Mouse (Mus musculus) erythroblast, adult 5-6 weeks (primary cell): Measurements from ENCODE around the gene Ttc9. TPM values are rescaled to one million over a fixed set of nuclear protein-coding genes. Genes with fewer than 3 reads are reported as not detected.

Source experiments
- ATAC-seq: replicated peaks from 2 replicates; pipeline ENCODE4 v1.8.0; 2016; ENCODE audit warnings: moderate number of reproducible peaks, mild to moderate bottlenecking, moderate TSS enrichment, inconsistent platforms; ENCODE audit not compliant: poor library complexity, low FRiP score, severe bottlenecking
- total RNA-seq, 2 experiments: library from RNA; stranded (forward) in 1 of 2; stranded (reverse) in 1 of 2; fragments of 150-400 nt in 1 of 2; fragments of 200-764, 138-1000 nt in 1 of 2; gene quantifications; 2 replicates each; pipeline versions ENCODE4 v1.2.3 to v1.2.4; 2015 to 2017; ENCODE audit warnings: low replicate concordance in 2 of 2

The Ttc9 gene
- total RNA-seq, 2 experiments from 2014 or later, result not detected

- no peak for ATAC-seq
Observed at GRCm38 (mm10) chr12:81712618-81713017, 81.6 kb downstream of the Ttc9 start.

Other genes with a start within 250 kb of the Ttc9 start
- gene Adam4, start 209.3 kb upstream of the Ttc9 start, total RNA-seq (2015; ENCODE audit: low replicate concordance), result 1.9 TPM in 1 of 2 replicates, not detected in the other
- gene Adam4, start 209.3 kb upstream of the Ttc9 start, total RNA-seq (2017; ENCODE audit: low replicate concordance), result not detected in 2 replicates
- gene Cox16, start 146.1 kb upstream of the Ttc9 start, total RNA-seq (2015; ENCODE audit: low replicate concordance), result 23.0 and 42.8 TPM in 2 replicates
- gene Cox16, start 146.1 kb upstream of the Ttc9 start, total RNA-seq (2017; ENCODE audit: low replicate concordance), result 13.7 and 25.2 TPM in 2 replicates
- gene Gm20498, start 98.3 kb upstream of the Ttc9 start, total RNA-seq (2015; ENCODE audit: low replicate concordance), result 4.0 TPM in 1 of 2 replicates, not detected in the other
- 5.3 and 17.2 TPM in 2 replicates for gene Gm20498, start 98.3 kb upstream of the Ttc9 start, total RNA-seq (2017; ENCODE audit: low replicate concordance)
- 2.5 and 11.9 TPM in 2 replicates for gene Synj2bp, start 98.3 kb upstream of the Ttc9 start, total RNA-seq (2015; ENCODE audit: low replicate concordance)
- 8.5 and 9.6 TPM in 2 replicates for gene Synj2bp, start 98.3 kb upstream of the Ttc9 start, total RNA-seq (2017; ENCODE audit: low replicate concordance)
- not detected in 2 replicates for gene Adam21, start 62.8 kb upstream of the Ttc9 start, total RNA-seq (2015; ENCODE audit: low replicate concordance)
- 0.26 TPM in 1 of 2 replicates, not detected in the other for gene Adam21, start 62.8 kb upstream of the Ttc9 start, total RNA-seq (2017; ENCODE audit: low replicate concordance)
- 1.9 and 18.6 TPM in 2 replicates for gene Med6, start 36.2 kb upstream of the Ttc9 start, total RNA-seq (2015; ENCODE audit: low replicate concordance)
- gene Med6, start 36.2 kb upstream of the Ttc9 start, total RNA-seq (2017; ENCODE audit: low replicate concordance), result 31.6 and 48.1 TPM in 2 replicates
- 0.58 and 4.8 TPM in 2 replicates for gene Map3k9, start 149.9 kb downstream of the Ttc9 start, total RNA-seq (2015; ENCODE audit: low replicate concordance)
- 1.5 and 1.6 TPM in 2 replicates for gene Map3k9, start 149.9 kb downstream of the Ttc9 start, total RNA-seq (2017; ENCODE audit: low replicate concordance)
- gene Pcnx, start 228.8 kb downstream of the Ttc9 start, total RNA-seq (2015; ENCODE audit: low replicate concordance), result 2.5 and 8.6 TPM in 2 replicates
- 3.8 and 4.2 TPM in 2 replicates for gene Pcnx, start 228.8 kb downstream of the Ttc9 start, total RNA-seq (2017; ENCODE audit: low replicate concordance)